Mouse (Mus musculus): ENCODE results near the gene Rbfox1.

DNA sequence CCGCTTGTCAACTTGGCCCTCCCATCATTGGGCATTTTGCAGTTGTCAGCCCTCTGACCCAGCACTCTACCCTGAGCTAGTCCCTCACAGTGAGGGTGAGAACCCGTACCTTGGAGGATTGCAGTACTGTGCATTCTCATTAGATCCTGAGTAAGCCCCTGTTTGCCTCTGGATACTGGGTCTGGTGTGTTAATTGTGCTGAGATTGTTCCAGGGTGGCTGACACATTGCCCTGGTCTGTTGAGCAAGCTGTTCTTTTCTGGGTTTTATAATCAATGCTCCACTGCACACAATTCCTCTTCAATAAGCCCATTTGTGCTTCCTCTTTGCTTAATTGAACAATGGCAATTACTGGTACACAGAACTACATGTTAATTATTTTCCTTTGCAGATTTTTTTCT lies 1489.5 kb downstream of the Rbfox1 start:
- TF ChIP-seq CTCF (IDR thresholded peaks at IDR 0.05; ENCODE audit: low read depth, low read length) (no peak), GATA1 (IDR thresholded peaks at IDR 0.05; ENCODE audit: borderline replicate concordance, low read length) (no peak), POLR2AphosphoS5 (IDR thresholded peaks at IDR 0.05; ENCODE audit: insufficient replicate concordance, low read depth, low read length) (no peak), TAL1 (conservative IDR thresholded peaks at IDR 0.05; ENCODE audit: low read depth, low read length) (no peak)
